Mouse (Mus musculus) liver, adult 2 months (tissue): ENCODE results near the gene Wnt5b. TPM values are rescaled to one million over a fixed set of nuclear protein-coding genes. Genes with fewer than 3 reads are reported as not detected.

Experiments used
- DNase-seq: peaks from one replicate; pipeline ENCODE4 v3.0.0-alpha.2; 2011; ENCODE audit warnings: low read depth, low spot score; ENCODE audit errors: extremely low read depth
- H3K27ac ChIP-seq: fragments of 200-500 bp; replicated peaks from 2 replicates; pipeline ENCODE4 v1.5.1; 2012; ENCODE audit warnings: low read depth, mild to moderate bottlenecking, control low read depth, inconsistent platforms, low read length; ENCODE audit not compliant: insufficient read depth
- H3K27me3 ChIP-seq: fragments of 200-500 bp; 2 replicates; pipeline ENCODE4 v1.6.1; 2012; ENCODE audit warnings: mild to moderate bottlenecking, moderate library complexity, low read length, inconsistent platforms; ENCODE audit not compliant: control insufficient read depth, insufficient read depth
- H3K36me3 ChIP-seq: fragments of 200-500 bp; 2 replicates; pipeline ENCODE4 v1.6.1; 2012; ENCODE audit warnings: low read length, inconsistent platforms; ENCODE audit not compliant: control insufficient read depth, insufficient read depth
- H3K4me1 ChIP-seq: fragments of 200-500 bp; 2 replicates; pipeline ENCODE4 v1.6.1; 2011; ENCODE audit warnings: low read length; ENCODE audit not compliant: control insufficient read depth, insufficient read depth
- H3K4me3 ChIP-seq: fragments of 200-500 bp; 2 replicates; pipeline ENCODE4 v1.5.1; 2011; ENCODE audit warnings: low read depth, mild to moderate bottlenecking, control low read depth, low read length, moderate library complexity; ENCODE audit not compliant: insufficient read depth
- H3K79me2 ChIP-seq: fragments of 200-500 bp; 2 replicates; pipeline ENCODE4 v1.6.1; 2012; ENCODE audit warnings: inconsistent platforms, mild to moderate bottlenecking, low read length, moderate library complexity; ENCODE audit not compliant: control insufficient read depth, insufficient read depth
- H3K9ac ChIP-seq: fragments of 200-500 bp; 2 replicates; pipeline ENCODE4 v1.6.1; 2012; ENCODE audit warnings: low read depth, mild to moderate bottlenecking, control low read depth, inconsistent platforms, low read length
- CTCF ChIP-seq: fragments of 200-500 bp; IDR thresholded peaks from 2 replicates; pipeline ENCODE4 v1.5.1; 2011; ENCODE audit warnings: low read depth, low read length, control low read depth
- POLR2A ChIP-seq: fragments of 200-500 bp; IDR thresholded peaks from 2 replicates; pipeline ENCODE4 v1.6.1; 2011; ENCODE audit warnings: low read length, control low read depth; ENCODE audit not compliant: insufficient read depth; ENCODE audit errors: extremely low read depth
- WGBS: fragments of 180-500 bp; shearing (Covaris S2); methylation state at CpG from one replicate; pipeline ENCODE4 v1.1.7; 2018; 5-methylcytosine and 5-hydroxymethylcytosine counted together
- polyA plus RNA-seq: library from polyadenylated mRNA; depleted of rRNA; stranded (reverse); fragments of >200 nt; gene quantifications from 2 replicates; pipeline ENCODE4 v1.2.3, GENCODE M21; 2012
- total RNA-seq: library from RNA; depleted of rRNA; stranded (reverse); fragments of >200 nt; gene quantifications from 2 replicates; pipeline ENCODE4 v1.2.3, GENCODE M21; 2014

Gene Wnt5b
- total and polyA plus RNA-seq, 2 experiments, result 4.7 to 5.8 TPM

DNA sequence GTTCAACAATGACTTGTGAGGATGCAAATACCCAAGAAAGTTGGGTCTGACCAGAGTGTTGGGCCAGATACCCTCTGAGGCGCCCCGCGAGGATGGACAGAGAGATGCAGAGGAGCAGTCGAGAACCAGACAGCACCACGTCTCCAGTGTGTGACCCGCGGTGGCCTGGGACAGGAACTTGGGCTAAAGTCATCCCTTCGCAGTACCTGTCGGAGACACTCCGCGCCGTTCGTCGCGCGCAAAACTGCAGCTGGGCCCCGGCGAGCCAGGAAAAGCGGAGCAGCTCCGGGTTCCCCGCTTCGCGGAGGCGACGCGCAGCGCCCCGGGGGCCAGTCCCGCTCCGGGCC is 718 bp downstream of the Wnt5b start:
- Histone ChIP-seq H3K27me3 (peaks cover 14% of the 10 kb centered on the region), H3K4me1 (no peaks in the 10 kb centered on the region), H3K36me3 (no peaks in the 10 kb centered on the region), H3K4me3 (peak overlapping the region; percentile 66; the same call in 1 of the 2 replicates), H3K9ac (no peak overlapping the region), H3K27ac (no peak overlapping the region), H3K79me2 (no peaks in the 10 kb centered on the region)
- 6% methylated on average over 30 of the region's 30 CpGs for WGBS
- TF ChIP-seq POLR2A (no peak), CTCF (no peak)
- no peak for DNase-seq

DNA sequence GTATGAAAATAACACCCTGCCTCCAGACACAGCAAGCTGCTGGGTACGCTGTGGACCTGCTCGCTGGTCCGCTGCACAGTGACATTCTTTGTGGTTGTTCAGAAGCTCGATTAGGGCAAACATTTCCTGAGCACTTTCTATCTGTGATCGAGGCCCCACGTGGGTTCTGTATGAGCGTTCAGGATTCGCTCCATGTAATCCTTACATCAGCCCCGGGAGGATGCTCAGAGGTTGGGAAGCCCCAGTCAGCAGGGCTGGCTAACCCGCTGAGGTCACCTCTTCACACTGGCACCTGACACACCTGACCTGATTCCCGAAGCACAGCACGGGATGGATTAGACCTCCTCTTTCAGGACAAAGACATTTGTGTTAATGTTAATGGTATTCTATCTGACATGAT is 8.3 kb downstream of the Wnt5b start:
- no peak for DNase-seq
- H3K9ac ChIP-seq, result no peak overlapping the region
- H3K27ac ChIP-seq, result no peak overlapping the region
- no peaks in the 10 kb centered on the region for H3K79me2 ChIP-seq
- 88% methylated on average over 12 of the region's 12 CpGs for WGBS
- H3K36me3 ChIP-seq, result no peaks in the 10 kb centered on the region
- no peak overlapping the region for H3K4me3 ChIP-seq
- no peak for TF ChIP-seq CTCF
- no peak for TF ChIP-seq POLR2A
- no peaks in the 10 kb centered on the region for H3K4me1 ChIP-seq
- H3K27me3 ChIP-seq, result no peaks in the 10 kb centered on the region

DNA sequence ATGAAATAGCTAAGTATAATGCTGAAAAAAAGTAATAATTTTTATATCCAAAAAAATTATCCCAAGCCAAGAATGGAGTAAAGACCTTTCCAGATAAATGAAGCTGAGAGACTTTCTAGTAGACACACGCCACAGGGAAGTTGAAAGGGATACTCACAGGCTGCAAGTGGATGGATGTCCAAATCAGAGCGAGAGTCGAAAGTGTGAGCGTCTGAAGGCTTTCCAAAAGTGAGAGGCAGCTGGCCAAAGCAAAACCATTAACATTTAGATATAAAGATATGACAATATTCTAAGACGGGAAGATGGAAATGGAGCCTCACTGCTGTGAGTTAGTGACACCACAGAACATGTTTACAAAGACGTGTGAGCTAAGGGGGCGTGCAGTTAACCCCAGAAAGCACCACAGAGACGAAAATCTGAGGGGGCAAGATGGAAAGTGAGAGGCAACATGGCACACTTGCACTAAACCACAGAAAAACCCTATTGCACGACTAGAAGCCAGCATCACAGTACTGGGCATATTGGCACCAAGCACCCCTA is 10.9 kb downstream of the Wnt5b start:
- Histone ChIP-seq H3K9ac (no peak overlapping the region), H3K4me1 (no peaks in the 10 kb centered on the region), H3K4me3 (no peak overlapping the region), H3K27ac (no peak overlapping the region), H3K79me2 (no peaks in the 10 kb centered on the region), H3K36me3 (no peaks in the 10 kb centered on the region), H3K27me3 (no peaks in the 10 kb centered on the region)
- WGBS, result 79% methylated on average over 9 of the region's 9 CpGs
- DNase-seq, result no peak
- TF ChIP-seq POLR2A (no peak), CTCF (no peak)

DNA sequence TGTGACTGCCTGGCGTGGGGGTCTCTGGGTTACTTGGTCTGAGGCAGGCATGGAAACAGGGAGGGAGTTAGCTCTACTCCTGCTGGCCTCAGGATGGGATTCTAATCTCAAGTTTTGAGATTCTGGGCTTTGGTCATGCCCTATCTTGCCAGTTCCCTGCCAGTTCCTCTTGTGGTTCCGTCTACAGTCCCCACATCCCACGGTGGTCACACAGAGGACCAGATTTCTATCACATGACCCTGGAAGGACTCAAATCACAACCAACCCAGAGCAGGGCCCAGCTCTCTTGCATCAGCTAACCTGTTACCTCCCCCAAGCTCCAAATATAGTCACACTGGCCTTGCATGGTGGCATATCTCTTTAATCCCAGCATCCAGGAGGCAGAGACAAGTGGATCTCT is 14.5 kb downstream of the Wnt5b start:
- no peak overlapping the region for H3K27ac ChIP-seq
- H3K79me2 ChIP-seq, result no peaks in the 10 kb centered on the region
- H3K27me3 ChIP-seq, result no peaks in the 10 kb centered on the region
- WGBS, result 85% methylated on average over 3 of the region's 3 CpGs
- no peaks in the 10 kb centered on the region for H3K36me3 ChIP-seq
- H3K4me3 ChIP-seq, result no peak overlapping the region
- H3K4me1 ChIP-seq, result no peaks in the 10 kb centered on the region
- no peak overlapping the region for H3K9ac ChIP-seq
- DNase-seq, result no peak
- TF ChIP-seq CTCF, result no peak
- TF ChIP-seq POLR2A, result no peak

DNA sequence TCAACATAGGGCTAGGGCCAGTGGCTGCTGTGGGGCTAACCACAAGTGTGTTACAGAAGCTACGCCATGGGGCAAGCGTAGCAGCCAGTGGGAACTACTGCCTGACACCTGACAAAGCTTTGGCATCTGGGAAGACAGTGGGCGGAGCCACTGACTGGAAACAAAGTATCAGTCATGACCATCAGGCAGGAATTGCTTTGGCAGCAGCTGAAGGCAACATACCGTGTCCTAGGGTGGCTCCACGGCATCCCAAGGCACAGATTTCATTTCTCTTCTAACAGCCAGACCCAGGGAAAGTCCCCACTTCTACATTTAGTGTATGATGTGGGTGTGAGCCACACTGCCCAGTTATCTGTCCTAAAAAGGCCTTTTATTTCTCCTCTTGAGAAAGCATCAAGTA is 17.6 kb downstream of the Wnt5b start:
- Histone ChIP-seq H3K27ac (no peak overlapping the region), H3K27me3 (no peaks in the 10 kb centered on the region), H3K4me1 (no peaks in the 10 kb centered on the region), H3K9ac (no peak overlapping the region), H3K79me2 (no peaks in the 10 kb centered on the region), H3K36me3 (no peaks in the 10 kb centered on the region), H3K4me3 (no peak overlapping the region)
- TF ChIP-seq CTCF, result no peak
- no peak for TF ChIP-seq POLR2A
- WGBS, result 86% methylated on average over 5 of the region's 5 CpGs
- DNase-seq, result no peak

DNA sequence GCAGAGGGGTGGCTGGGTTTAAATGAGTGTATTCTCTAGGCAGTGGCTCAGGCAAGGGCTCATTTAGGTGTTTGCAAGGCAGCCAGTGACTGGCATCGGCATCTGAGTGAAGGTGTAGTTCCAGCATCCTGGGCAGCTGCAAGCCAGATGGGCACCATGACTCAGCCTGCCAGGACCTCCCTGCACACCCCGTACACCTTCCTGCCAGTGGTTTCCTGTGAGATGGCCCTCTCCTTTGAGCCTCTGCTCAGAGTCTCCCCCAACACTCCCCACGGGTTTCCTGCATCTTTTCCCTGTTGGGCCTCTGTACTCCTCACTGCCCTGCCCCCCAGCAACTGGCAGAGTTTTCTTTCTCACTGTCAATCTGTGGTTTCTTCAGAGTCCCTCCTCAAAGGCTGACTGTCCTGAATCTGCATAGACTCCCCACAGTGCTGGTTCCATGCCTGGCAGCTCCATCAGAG is 22.2 kb downstream of the Wnt5b start:
- TF ChIP-seq CTCF, result no peak
- no peak for TF ChIP-seq POLR2A
- 61% methylated on average over 3 of the region's 3 CpGs for WGBS
- no peak overlapping the region for H3K4me3 ChIP-seq
- H3K27ac ChIP-seq, result no peak overlapping the region
- no peaks in the 10 kb centered on the region for H3K79me2 ChIP-seq
- H3K27me3 ChIP-seq, result no peaks in the 10 kb centered on the region
- no peaks in the 10 kb centered on the region for H3K4me1 ChIP-seq
- H3K36me3 ChIP-seq, result no peaks in the 10 kb centered on the region
- no peak overlapping the region for H3K9ac ChIP-seq
- no peak for DNase-seq
